Mouse (Mus musculus): Measurements from ENCODE around the gene Cacna1d.

GRCm38 (mm10) chr14:30113392-30114108 lies 377.7 kb downstream of the Cacna1d start:
- TF ChIP-seq CTCF (IDR thresholded peaks at IDR 0.05; ENCODE audit: low read depth), result no peak
- TF ChIP-seq EP300 (IDR thresholded peaks at IDR 0.05; ENCODE audit: low read depth), result no peak

Data from liver, postnatal 0 days (tissue).